Mouse (Mus musculus) liver, embryonic 14.5 days (tissue): ENCODE data around the gene Ncaph2. TPM values are rescaled to one million over a fixed set of nuclear protein-coding genes. Genes with fewer than 3 reads are reported as not detected.

ENCODE experiments used
- ATAC-seq: fragments of 200-750 bp; cut with Nextera tagmentation; 2 replicates; pipeline ENCODE4 v1.8.0; 2017; ENCODE audit warnings: moderate number of reproducible peaks, mild to moderate bottlenecking, moderate library complexity; ENCODE audit not compliant: insufficient read depth
- DNase-seq, 3 experiments: peaks; one replicate each; pipeline ENCODE4 v3.0.0-alpha.2; 2012 to 2013; ENCODE audit warnings: low read depth in 3 of 3, low spot score in 3 of 3
- H3K27ac ChIP-seq: fragments of 300-500 bp; sonication (generic); 2 replicates; pipeline ENCODE4 v1.5.1; 2014; ENCODE audit warnings: moderate library complexity, mild to moderate bottlenecking, control low read depth, inconsistent platforms
- H3K27me3 ChIP-seq: fragments of 300-500 bp; sonication (generic); 2 replicates; pipeline ENCODE4 v1.6.1; 2014; ENCODE audit warnings: mild to moderate bottlenecking, low read length, moderate library complexity; ENCODE audit not compliant: control insufficient read depth, insufficient read depth
- H3K36me3 ChIP-seq: fragments of 300-500 bp; sonication (generic); replicated peaks from 2 replicates; pipeline ENCODE4 v1.6.1; 2014; ENCODE audit warnings: low read depth; ENCODE audit not compliant: control insufficient read depth, insufficient read depth
- H3K4me1 ChIP-seq, 2 experiments: fragments of 200-500 bp in 1 of 2; fragments of 300-500 bp in 1 of 2; sonication (generic) in 1 of 2; replicated peaks; 2 replicates each; pipeline ENCODE4 v1.6.1; 2012 to 2014; ENCODE audit warnings: antibody characterized with exemption in 1 of 2, inconsistent platforms in 1 of 2, low read length in 1 of 2; ENCODE audit not compliant: control insufficient read depth in 2 of 2, insufficient read depth in 2 of 2
- H3K4me2 ChIP-seq: fragments of 300-500 bp; sonication (generic); 2 replicates; pipeline ENCODE4 v1.6.1; 2014; ENCODE audit warnings: low read depth, mild to moderate bottlenecking, control low read depth, moderate library complexity
- H3K4me3 ChIP-seq, 2 experiments: fragments of 200-500 bp in 1 of 2; fragments of 300-500 bp in 1 of 2; sonication (generic) in 1 of 2; 2 replicates each; pipeline ENCODE4 v1.5.1; 2012 to 2014; ENCODE audit warnings: low read depth in 2 of 2, low read length in 2 of 2, mild to moderate bottlenecking in 2 of 2, control low read depth in 1 of 2, inconsistent platforms in 1 of 2, moderate library complexity in 1 of 2; ENCODE audit not compliant: insufficient read depth in 1 of 2
- H3K9ac ChIP-seq: fragments of 300-500 bp; sonication (generic); replicated peaks from 2 replicates; pipeline ENCODE4 v1.6.1; 2014; ENCODE audit warnings: mild to moderate bottlenecking, control low read depth, moderate library complexity
- H3K9me3 ChIP-seq: fragments of 300-500 bp; sonication (generic); 2 replicates; pipeline ENCODE4 v1.6.1; 2016; ENCODE audit warnings: low read length, mixed read lengths; ENCODE audit not compliant: control insufficient read depth
- CTCF ChIP-seq: IDR thresholded peaks from 2 replicates; pipeline ENCODE4 v1.5.1; 2016; ENCODE audit warnings: antibody characterized with exemption, low read depth, control low read depth
- EP300 ChIP-seq: IDR thresholded peaks from 2 replicates; pipeline ENCODE4 v1.6.1; 2016; ENCODE audit warnings: antibody characterized with exemption, low read depth
- WGBS: fragments of 180-500 bp; shearing (Covaris S2); extraction: QIAGEN DNeasy Blood & Tissue Kit; methylation state at CpG from one replicate; pipeline ENCODE4 v1.1.7; 2014; ENCODE audit not compliant: insufficient replicate concordance; 5-methylcytosine and 5-hydroxymethylcytosine counted together
- polyA plus RNA-seq, 2 experiments: library from polyadenylated mRNA; depleted of rRNA in 1 of 2; stranded (reverse) in 1 of 2; unstranded in 1 of 2; fragments of >200 nt; fragmentation: Nextera tagmentation in 1 of 2; extraction: Ambion mirVana in 1 of 2; gene quantifications; 2 replicates each; pipeline versions ENCODE4 v1.2.1 to v1.2.3; 2012 to 2014

The Ncaph2 gene
- polyA plus RNA-seq, 2 experiments = 77.0 to 104 TPM

DNA sequence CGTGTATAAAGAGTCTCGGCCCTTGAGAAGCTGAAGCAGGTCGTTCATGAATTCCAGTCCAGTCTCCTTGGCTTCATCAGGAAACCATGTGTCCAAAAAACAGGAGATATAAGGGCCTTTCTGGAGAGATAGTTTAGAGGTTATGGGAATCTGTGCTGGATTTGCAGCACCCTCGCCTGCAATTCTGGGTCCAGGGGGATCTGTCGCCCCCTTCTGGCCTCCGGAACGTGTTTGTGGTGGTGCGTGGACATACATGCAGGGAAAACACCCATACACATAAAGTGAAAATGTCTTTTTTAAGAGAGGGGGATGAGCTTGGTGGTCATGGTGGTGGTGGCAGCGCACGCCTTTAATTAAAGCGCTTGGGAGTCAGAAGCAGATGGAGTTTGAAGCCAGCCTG is 39.4 kb upstream of the Ncaph2 start:
- Histone ChIP-seq H3K4me1 (peaks cover 12 to 22% of the 10 kb centered on the region in 2 experiments; a peak in 3 of 4 replicates), H3K27ac (no peak overlapping the region), H3K9ac (no peak overlapping the region), H3K27me3 (no peaks in the 10 kb centered on the region), H3K4me3 (no peak overlapping the region), H3K9me3 (no peaks in the 10 kb centered on the region), H3K36me3 (no peaks in the 10 kb centered on the region), H3K4me2 (no peak overlapping the region; the same call in 1 of the 2 replicates)
- 76% methylated on average over 11 of the region's 11 CpGs for WGBS
- ATAC-seq = no peak
- no peak for DNase-seq
- TF ChIP-seq CTCF (peak; percentile 78), EP300 (no peak)

DNA sequence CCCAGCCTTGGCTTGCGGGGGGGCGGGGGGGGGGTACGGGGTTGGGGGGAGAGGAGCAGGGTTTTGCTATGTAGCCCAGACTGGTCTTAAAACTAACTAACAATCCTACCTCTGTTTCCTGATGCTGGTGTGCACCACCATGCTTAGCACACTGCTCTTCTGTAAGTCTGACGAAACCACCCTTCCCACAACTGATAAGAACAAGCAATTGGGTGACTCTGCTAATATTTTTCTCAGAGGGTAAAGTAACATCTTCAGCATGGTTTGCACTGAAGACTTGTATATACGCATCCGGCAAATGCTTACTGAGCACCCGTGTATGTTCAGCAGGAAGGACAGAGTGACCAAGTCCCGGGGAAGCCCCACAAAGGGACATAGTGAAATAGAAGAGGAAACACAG is 34.3 kb upstream of the Ncaph2 start:
- H3K27ac ChIP-seq = no peak overlapping the region
- H3K4me3 ChIP-seq = no peak overlapping the region
- H3K4me2 ChIP-seq = peak overlapping the region; percentile 26
- DNase-seq (no peak), ATAC-seq (peak; percentile 65)
- H3K4me1 ChIP-seq = peaks cover 4 to 13% of the 10 kb centered on the region in 2 experiments; a peak in 3 of 4 replicates
- no peaks in the 10 kb centered on the region for H3K36me3 ChIP-seq
- WGBS = 20% methylated on average over 8 of the region's 8 CpGs
- H3K9me3 ChIP-seq = no peaks in the 10 kb centered on the region
- TF ChIP-seq EP300 (no peak), CTCF (no peak)
- H3K27me3 ChIP-seq = no peaks in the 10 kb centered on the region; the same call in 1 of the 2 replicates
- 0 out of 2 replicates have a peak overlapping the region, but pooled peaks have one; percentile 9 for H3K9ac ChIP-seq

DNA sequence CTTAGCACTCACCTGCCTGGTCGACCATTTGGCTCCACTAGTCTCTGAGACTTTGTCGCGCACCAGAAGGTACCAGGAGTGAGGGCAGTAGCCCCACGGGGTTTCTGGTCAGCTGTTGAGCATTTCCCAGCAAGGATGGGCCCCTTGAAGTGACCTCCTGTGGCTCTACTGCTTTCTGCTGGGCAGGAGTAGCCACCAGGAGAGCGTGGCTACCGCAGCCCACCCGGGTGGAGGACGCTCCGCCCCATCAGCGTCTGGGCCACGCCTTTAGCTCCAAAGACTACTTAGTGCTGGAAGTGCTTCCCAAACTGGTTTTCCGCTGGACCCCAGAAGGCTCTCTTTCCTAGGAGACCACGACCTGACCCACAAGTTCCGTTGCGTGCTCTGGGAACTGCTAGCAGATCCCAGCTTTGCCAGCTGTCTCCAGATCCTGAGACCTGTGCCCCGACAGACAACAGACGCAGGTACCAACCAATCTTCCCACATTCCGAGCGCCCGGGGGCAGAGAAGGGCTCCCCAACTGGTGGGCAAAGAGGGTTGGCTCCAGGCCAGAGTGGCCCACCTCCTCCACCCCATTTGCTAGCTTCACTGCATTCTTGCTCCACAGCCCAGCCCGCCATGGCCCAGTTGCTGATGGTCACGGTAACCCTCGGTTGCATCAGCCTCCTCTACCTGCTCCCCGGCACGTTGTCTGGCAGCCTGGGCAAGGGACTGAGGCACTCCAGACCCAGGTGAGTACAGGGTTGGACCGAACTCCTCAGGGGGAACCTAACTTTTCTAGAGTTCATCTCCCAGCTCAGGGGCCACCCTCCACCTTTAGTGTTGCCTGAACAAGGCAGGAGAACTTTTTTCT is 32.6 kb upstream of the Ncaph2 start, which contains the start of gene Adm2:
Gene Adm2, plus strand, starts transcription at position 51 of the 853 bp plus-strand sequence.
- Histone ChIP-seq H3K4me2 (peak within 1 kb of the TSS; percentile 59), H3K9ac (peak within 1 kb of the TSS; percentile 51), H3K27ac (no peak within 1 kb of the TSS), H3K4me1 (peaks cover 4 to 13% of the 10 kb centered on the region in 2 experiments; a peak in 3 of 4 replicates), H3K4me3 (peak within 1 kb of the TSS; percentile 51 to 56), H3K9me3 (no peaks in the 10 kb centered on the region), H3K27me3 (no peaks in the 10 kb centered on the region; the same call in 1 of the 2 replicates), H3K36me3 (no peaks in the 10 kb centered on the region)
- ATAC-seq = peak; percentile 41; the same call in 1 of the 2 replicates
- no peak for TF ChIP-seq CTCF
- TF ChIP-seq EP300 = no peak
- no peak for DNase-seq
- WGBS = 14% methylated on average over 26 of the region's 26 CpGs

DNA sequence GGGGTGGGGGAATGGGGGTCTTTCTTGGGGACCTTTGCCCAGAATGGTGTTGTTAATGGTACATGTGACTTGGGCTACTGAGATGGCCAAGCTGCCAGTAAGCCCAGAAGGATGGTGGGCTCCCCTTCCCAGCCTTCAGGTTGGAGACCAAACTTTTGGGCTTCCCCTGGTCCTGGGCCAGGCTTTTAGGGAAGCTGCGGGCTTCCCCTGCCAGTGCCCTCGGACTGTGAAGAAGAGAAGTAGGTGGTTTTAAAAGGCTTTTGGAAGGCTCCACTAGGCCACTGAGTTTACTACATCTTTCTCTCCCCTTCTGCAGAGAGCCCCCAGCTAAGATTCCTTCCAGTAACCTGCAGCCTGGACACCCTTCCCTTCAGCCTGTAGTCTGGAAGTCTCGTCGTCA is 31.9 kb upstream of the Ncaph2 start:
- Histone ChIP-seq H3K9ac (peak overlapping the region; percentile 51), H3K9me3 (no peaks in the 10 kb centered on the region), H3K27ac (no peak overlapping the region), H3K27me3 (no peaks in the 10 kb centered on the region; the same call in 1 of the 2 replicates), H3K4me2 (peak overlapping the region; percentile 59), H3K4me1 (peaks cover 4 to 13% of the 10 kb centered on the region in 2 experiments; a peak in 3 of 4 replicates), H3K4me3 (peak overlapping the region; percentile 51 to 56), H3K36me3 (no peaks in the 10 kb centered on the region)
- TF ChIP-seq EP300 (no peak), CTCF (no peak)
- 62% methylated on average over 4 of the region's 4 CpGs for WGBS
- ATAC-seq (no peak), DNase-seq (no peak)

DNA sequence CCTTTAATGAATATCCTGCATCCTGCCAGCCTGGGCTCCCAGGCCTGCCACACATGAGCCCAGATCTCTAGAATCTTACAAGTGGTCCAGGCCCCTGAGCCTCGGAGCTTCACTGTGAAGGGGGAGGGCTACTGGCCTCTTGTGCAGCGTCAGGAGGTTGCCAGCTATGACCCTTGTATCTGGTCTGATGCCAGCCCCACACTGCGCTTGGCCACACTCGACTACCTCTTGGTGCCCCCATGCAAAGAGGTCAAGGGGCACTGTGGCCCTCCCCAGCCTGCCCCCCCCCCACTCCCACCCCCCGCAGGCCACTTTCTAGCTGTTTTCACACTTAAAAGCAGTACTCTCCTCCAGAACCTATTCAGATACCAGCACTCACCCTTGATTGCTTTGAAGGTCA is 29.1 kb upstream of the Ncaph2 start:
- DNase-seq = no peak
- 57% methylated on average over 5 of the region's 5 CpGs for WGBS
- no peak for TF ChIP-seq CTCF
- no peak for TF ChIP-seq EP300

More for the DNA sequence above, 29.1 kb upstream of the Ncaph2 start:
- Histone ChIP-seq H3K36me3 (no peaks in the 10 kb centered on the region), H3K4me3 (no peak overlapping the region), H3K27ac (no peak overlapping the region), H3K9ac (no peak overlapping the region), H3K9me3 (no peaks in the 10 kb centered on the region), H3K4me1 (peaks cover 0 to 4% of the 10 kb centered on the region in 2 experiments; a peak in 2 of 4 replicates), H3K27me3 (no peaks in the 10 kb centered on the region; the same call in 1 of the 2 replicates), H3K4me2 (no peak overlapping the region)
- no peak for ATAC-seq
